Mouse (Mus musculus) kidney, embryonic 16.5 days (tissue): ENCODE results near the gene Nol9. TPM values are rescaled to one million over a fixed set of nuclear protein-coding genes. Genes with fewer than 3 reads are reported as not detected.
A peak's percentile ranks its signal among the peaks of the same experiment; 100 is the strongest.

ENCODE experiments used
- ATAC-seq: fragments of 200-750 bp; cut with Nextera tagmentation; 2 replicates; pipeline ENCODE4 v1.8.0; 2017; ENCODE audit warnings: moderate TSS enrichment; ENCODE audit not compliant: low FRiP score, low TSS enrichment
- H3K27ac ChIP-seq: fragments of 300-500 bp; sonication (generic); 2 replicates; pipeline ENCODE4 v1.5.1; 2014; ENCODE audit warnings: low read length
- H3K27me3 ChIP-seq: fragments of 300-500 bp; sonication (generic); 2 replicates; pipeline ENCODE4 v1.6.1; 2014; ENCODE audit warnings: low read length, control low read depth, mixed read lengths; ENCODE audit not compliant: insufficient read depth
- H3K36me3 ChIP-seq: fragments of 300-500 bp; sonication (generic); 2 replicates; pipeline ENCODE4 v1.6.1; 2014; ENCODE audit warnings: low read length, control low read depth, mixed read lengths; ENCODE audit not compliant: insufficient read depth
- H3K4me1 ChIP-seq: fragments of 300-500 bp; sonication (generic); 2 replicates; pipeline ENCODE4 v1.6.1; 2014; ENCODE audit warnings: low read length, control low read depth, mixed read lengths; ENCODE audit not compliant: insufficient read depth
- H3K4me2 ChIP-seq: fragments of 300-500 bp; sonication (generic); replicated peaks from 2 replicates; pipeline ENCODE4 v1.6.1; 2014; ENCODE audit warnings: low read depth, low read length
- H3K4me3 ChIP-seq: fragments of 300-500 bp; sonication (generic); 2 replicates; pipeline ENCODE4 v1.5.1; 2014; ENCODE audit warnings: mild to moderate bottlenecking, low read length
- H3K9ac ChIP-seq: fragments of 300-500 bp; sonication (generic); replicated peaks from 2 replicates; pipeline ENCODE4 v1.6.1; 2014; ENCODE audit warnings: low read length
- H3K9me3 ChIP-seq: fragments of 300-500 bp; sonication (generic); 2 replicates; pipeline ENCODE4 v1.6.1; 2016; ENCODE audit warnings: low read length, control low read depth
- WGBS: fragments of 180-500 bp; shearing (Covaris S2); extraction: QIAGEN DNeasy Blood & Tissue Kit; methylation state at CpG from one replicate; pipeline ENCODE4 v1.1.7; 2014; 5-methylcytosine and 5-hydroxymethylcytosine counted together
- polyA plus RNA-seq: library from polyadenylated mRNA; unstranded; fragments of >200 nt; fragmentation: Nextera tagmentation; extraction: Ambion mirVana; gene quantifications from 2 replicates; pipeline ENCODE4 v1.2.1, GENCODE M21; 2015

Nol9 gene
- polyA plus RNA-seq, 1 experiment from 2014 or later: 31.7 TPM

GRCm38 (mm10) chr4:152084616-152085015, 45.5 kb downstream of the Nol9 start:
- Histone ChIP-seq H3K9ac (no peak overlapping the region), H3K36me3 (no peaks in the 10 kb centered on the region), H3K4me1 (peaks cover 18% of the 10 kb centered on the region), H3K9me3 (no peaks in the 10 kb centered on the region), H3K4me3 (no peak overlapping the region), H3K27ac (no peak overlapping the region), H3K27me3 (no peaks in the 10 kb centered on the region), H3K4me2 (no peak overlapping the region)
- no peak for ATAC-seq
- 87% methylated on average over 7 of the region's 7 CpGs for WGBS

GRCm38 (mm10) chr4:152086505-152087210, 47.5 kb downstream of the Nol9 start:
- H3K4me3 ChIP-seq: peak overlapping the region; percentile 87
- H3K27me3 ChIP-seq: no peaks in the 10 kb centered on the region
- H3K9ac ChIP-seq: peak overlapping the region; percentile 89
- H3K9me3 ChIP-seq: no peaks in the 10 kb centered on the region
- under 1% methylated on average over 53 of the region's 92 CpGs for WGBS
- H3K4me2 ChIP-seq: peak overlapping the region; percentile 83
- peaks cover 18% of the 10 kb centered on the region for H3K4me1 ChIP-seq
- peak; percentile 89 for ATAC-seq
- H3K27ac ChIP-seq: peak overlapping the region; percentile 75
- no peaks in the 10 kb centered on the region for H3K36me3 ChIP-seq

- Histone ChIP-seq H3K9ac (peak overlapping the region; percentile 89), H3K4me3 (peak overlapping the region; percentile 87), H3K9me3 (no peaks in the 10 kb centered on the region), H3K36me3 (no peaks in the 10 kb centered on the region), H3K4me1 (peaks cover 22% of the 10 kb centered on the region), H3K27me3 (no peaks in the 10 kb centered on the region), H3K27ac (peak overlapping the region; percentile 75; the same call in 1 of the 2 replicates), H3K4me2 (peak overlapping the region; percentile 83)
- WGBS: 3% methylated on average over 12 of the region's 12 CpGs
- no peak for ATAC-seq
Measured at GRCm38 (mm10) chr4:152087211-152088081, 48.3 kb downstream of the Nol9 start.

GRCm38 (mm10) chr4:152088133-152088532, 49.0 kb downstream of the Nol9 start:
- peaks cover 28% of the 10 kb centered on the region for H3K4me1 ChIP-seq
- no peaks in the 10 kb centered on the region for H3K9me3 ChIP-seq
- ATAC-seq: no peak
- H3K4me2 ChIP-seq: peak overlapping the region; percentile 83
- no peaks in the 10 kb centered on the region for H3K27me3 ChIP-seq
- WGBS: 40% methylated on average over 4 of the region's 4 CpGs
- H3K9ac ChIP-seq: 0 out of 2 replicates have a peak overlapping the region, but pooled peaks have one; percentile 89
- no peak overlapping the region for H3K27ac ChIP-seq
- no peaks in the 10 kb centered on the region for H3K36me3 ChIP-seq
- peak overlapping the region; percentile 87; the same call in 1 of the 2 replicates for H3K4me3 ChIP-seq

GRCm38 (mm10) chr4:152088556-152089120, 49.5 kb downstream of the Nol9 start:
- Histone ChIP-seq H3K9ac (0 out of 2 replicates have a peak overlapping the region, but pooled peaks have one; percentile 4), H3K27ac (no peak overlapping the region), H3K36me3 (no peaks in the 10 kb centered on the region), H3K4me3 (no peak overlapping the region), H3K4me1 (peaks cover 28% of the 10 kb centered on the region), H3K9me3 (no peaks in the 10 kb centered on the region), H3K27me3 (no peaks in the 10 kb centered on the region), H3K4me2 (peak overlapping the region; percentile 83; the same call in 1 of the 2 replicates)
- 45% methylated on average over 8 of the region's 8 CpGs for whole genome bisulfite sequencing
- ATAC-seq: no peak

GRCm38 (mm10) chr4:152090191-152090590, 51.1 kb downstream of the Nol9 start:
- peaks cover 28% of the 10 kb centered on the region for H3K4me1 ChIP-seq
- no peak overlapping the region for H3K27ac ChIP-seq
- H3K9me3 ChIP-seq: no peaks in the 10 kb centered on the region
- 0 out of 2 replicates have a peak overlapping the region, but pooled peaks have one; percentile 20 for H3K9ac ChIP-seq
- WGBS: 79% methylated on average over 9 of the region's 9 CpGs
- H3K4me2 ChIP-seq: no peak overlapping the region
- H3K36me3 ChIP-seq: no peaks in the 10 kb centered on the region
- no peak overlapping the region for H3K4me3 ChIP-seq
- no peak for ATAC-seq
- H3K27me3 ChIP-seq: no peaks in the 10 kb centered on the region

GRCm38 (mm10) chr4:152092751-152093293, 53.7 kb downstream of the Nol9 start:
- H3K36me3 ChIP-seq: no peaks in the 10 kb centered on the region
- no peak overlapping the region for H3K4me3 ChIP-seq
- H3K4me2 ChIP-seq: no peak overlapping the region
- ATAC-seq: 0 out of 2 replicates have a peak, but pooled peaks have one; percentile 19
- WGBS: 46% methylated on average over 8 of the region's 8 CpGs
- peak overlapping the region; percentile 51 for H3K9ac ChIP-seq
- no peaks in the 10 kb centered on the region for H3K27me3 ChIP-seq
- peaks cover 28% of the 10 kb centered on the region for H3K4me1 ChIP-seq
- no peaks in the 10 kb centered on the region for H3K9me3 ChIP-seq
- H3K27ac ChIP-seq: peak overlapping the region; percentile 52

- Histone ChIP-seq H3K9me3 (no peaks in the 10 kb centered on the region), H3K36me3 (no peaks in the 10 kb centered on the region), H3K9ac (no peak overlapping the region), H3K4me2 (no peak overlapping the region), H3K4me1 (peaks cover 24% of the 10 kb centered on the region), H3K27me3 (no peaks in the 10 kb centered on the region), H3K4me3 (no peak overlapping the region), H3K27ac (no peak overlapping the region)
- no peak for ATAC-seq
- 86% methylated on average over 12 of the region's 12 CpGs for WGBS
Measured at GRCm38 (mm10) chr4:152094233-152094632, 55.1 kb downstream of the Nol9 start.
